Mouse (Mus musculus) Patski (cell line): ENCODE measurements around the gene Hoxc11. TPM values are rescaled to one million over a fixed set of nuclear protein-coding genes. Genes with fewer than 3 reads are reported as not detected.

Source experiments
- ATAC-seq: fragments of 100-300 bp; one replicate; pipeline ENCODE4 v1.8.0; 2021
- CTCF ChIA-PET: fragments of 350-600 bp; sonication (Branson Sonifier 250); formaldehyde crosslinking; loops from one replicate; lab custom pipeline; 2022; ENCODE audit warnings: inconsistent platforms; lab: Charles Lee
- POLR2A ChIA-PET: fragments of 350-600 bp; sonication (Branson Sonifier 250); formaldehyde crosslinking; loops from one replicate; lab custom pipeline; 2022; ENCODE audit warnings: antibody characterized with exemption, inconsistent platforms; lab: Charles Lee
- DNase-seq: peaks from one replicate; pipeline ENCODE4 v3.0.0-alpha.2; 2011; ENCODE audit warnings: low read depth, low spot score
- H3K27me3 ChIP-seq: fragments of 371-371 bp; one replicate; pipeline ENCODE4 v1.5.1; 2021
- CTCF ChIP-seq: fragments of 100-300 bp; IDR thresholded peaks from one replicate; pipeline ENCODE4 v1.5.1; 2021
- in situ Hi-C: fragments of 300-500 bp; cut with MboI; formaldehyde crosslinking; loops from 3 replicates; pipeline ENCODE4 v1.11.1; 2018; ENCODE audit warnings: low pct_unique_long_range_greater_than_20kb, mixed read lengths
- polyA plus RNA-seq: library from polyadenylated mRNA; unstranded; gene quantifications from one replicate; pipeline ENCODE4 v1.2.3, GENCODE M21; 2021

The Hoxc11 gene
- polyA plus RNA-seq, 1 experiment from 2014 or later: not detected

- ChIA-PET POLR2A (no interaction called here), CTCF (interaction anchor here (1.2 kb wide), 1 partner anchor 212 kb away, joined by 3 read pairs; no protein-coding TSS in a partner anchor)
- in situ Hi-C loops: no loop called here
- DNase-seq: no peak
- H3K27me3 ChIP-seq: no peaks in the 10 kb centered on the region
- ATAC-seq: no peak
- no peak for TF ChIP-seq CTCF
Observed at GRCm38 (mm10) chr15:102972753-102973152, 18.5 kb downstream of the Hoxc11 start.

GRCm38 (mm10) chr15:102975034-102975433 is 20.8 kb downstream of the Hoxc11 start:
- ChIA-PET CTCF (interaction anchor here (0.9 kb wide), 1 partner anchor 9 kb away, joined by 3 read pairs; the partner anchor contains the start of gene Hoxc10), POLR2A (no interaction called here)
- DNase-seq: no peak
- in situ Hi-C loops: no loop called here
- no peaks in the 10 kb centered on the region for H3K27me3 ChIP-seq
- no peak for ATAC-seq
- TF ChIP-seq CTCF: no peak

- ChIA-PET POLR2A (no interaction called here), CTCF (no interaction called here)
- in situ Hi-C loops: no loop called here
- DNase-seq (no peak), ATAC-seq (no peak)
- TF ChIP-seq CTCF: no peak
- no peaks in the 10 kb centered on the region for H3K27me3 ChIP-seq
Observed at GRCm38 (mm10) chr15:102975688-102976111, 21.5 kb downstream of the Hoxc11 start.

GRCm38 (mm10) chr15:102976171-102976570 is 21.9 kb downstream of the Hoxc11 start, which contains the start of gene Hoxc9:
TSS of gene Hoxc9 (plus strand) at chr15:102976439.
- ChIA-PET CTCF (no interaction called here), POLR2A (no interaction called here)
- TF ChIP-seq CTCF: no peak
- H3K27me3 ChIP-seq: no peaks in the 10 kb centered on the region
- ATAC-seq (no peak), DNase-seq (no peak)
- in situ Hi-C loops: no loop called here

GRCm38 (mm10) chr15:102976631-102977422 is 22.6 kb downstream of the Hoxc11 start:
- ATAC-seq (no peak), DNase-seq (no peak)
- no peaks in the 10 kb centered on the region for H3K27me3 ChIP-seq
- ChIA-PET POLR2A (interaction anchor here (1.2 kb wide), 1 partner anchor 22 kb away, joined by 5 read pairs; no protein-coding TSS in a partner anchor), CTCF (interaction anchor here (2.1 to 8.2 kb wide), 2 partner anchors 11 to 202 kb away, joined by 8 to 63 read pairs; partner anchors contain the start of gene Hoxc10)
- no peak for TF ChIP-seq CTCF
- in situ Hi-C loops: no loop called here

GRCm38 (mm10) chr15:102977423-102977974 is 23.3 kb downstream of the Hoxc11 start:
- POLR2A ChIA-PET: interaction anchor here (1.2 kb wide), 1 partner anchor 21 kb away, joined by 5 read pairs; no protein-coding TSS in a partner anchor
- in situ Hi-C loops: no loop called here
- DNase-seq: no peak
- no peak for ATAC-seq
- no peak for TF ChIP-seq CTCF
- H3K27me3 ChIP-seq: no peaks in the 10 kb centered on the region
- CTCF ChIA-PET: interaction anchor here (2.1 to 8.2 kb wide), 2 partner anchors 11 to 201 kb away, joined by 8 to 63 read pairs; partner anchors contain the start of gene Hoxc10

GRCm38 (mm10) chr15:102978615-102979515 is 24.6 kb downstream of the Hoxc11 start:
- no peaks in the 10 kb centered on the region for H3K27me3 ChIP-seq

GRCm38 (mm10) chr15:102979936-102980335 is 25.7 kb downstream of the Hoxc11 start:
- ChIA-PET POLR2A (interaction anchor here (0.7 to 2.1 kb wide), 3 partner anchors 11 to 27 kb away, joined by 3 to 10 read pairs (median 5); partner anchors contain the start of genes Hoxc10 and Hoxc5), CTCF (interaction anchor here (1.1 to 8.2 kb wide), 6 partner anchors 14 to 349 kb away, joined by 3 to 63 read pairs (median 4); partner anchors contain the start of gene Hoxc10)
- no peak for DNase-seq
- no peak for TF ChIP-seq CTCF
- H3K27me3 ChIP-seq: no peaks in the 10 kb centered on the region
- ATAC-seq: no peak
- in situ Hi-C loops: loop anchor here (10.0 kb wide), 1 partner anchor 335 kb away; the partner anchor contains the start of gene Gpr84

More at GRCm38 (mm10) chr15:102978615-102979515, 24.6 kb downstream of the Hoxc11 start:
- ChIA-PET POLR2A (interaction anchor here (0.7 to 2.1 kb wide), 3 partner anchors 9 to 28 kb away, joined by 3 to 10 read pairs (median 5); partner anchors contain the start of genes Hoxc10 and Hoxc5), CTCF (interaction anchor here (1.3 to 8.2 kb wide), 5 partner anchors 13 to 329 kb away, joined by 4 to 63 read pairs (median 8); partner anchors contain the start of gene Hoxc10)
- ATAC-seq (no peak), DNase-seq (no peak)
- in situ Hi-C loops: no loop called here
- TF ChIP-seq CTCF: no peak

- no peak for ATAC-seq
- ChIA-PET CTCF (interaction anchor here (1.1 to 8.2 kb wide), 5 partner anchors 14 to 349 kb away, joined by 3 to 63 read pairs (median 4); partner anchors contain the start of gene Hoxc10), POLR2A (interaction anchor here (2.1 kb wide), 1 partner anchor 14 kb away, joined by 10 read pairs; the partner anchor contains the start of genes Hoxc10 and Hoxc5)
- in situ Hi-C loops: loop anchor here (10.0 kb wide), 1 partner anchor 334 kb away; the partner anchor contains the start of gene Gpr84
- H3K27me3 ChIP-seq: no peaks in the 10 kb centered on the region
- no peak for TF ChIP-seq CTCF
- no peak for DNase-seq
Observed at GRCm38 (mm10) chr15:102980352-102980751, 26.1 kb downstream of the Hoxc11 start.
